Mouse (Mus musculus) cerebellum, adult 11-12 months (tissue): ENCODE data around the gene Olfr823.
"Not testable (repeated sequence)": the region's sequence is repeated elsewhere in the genome, so short reads cannot be mapped to it uniquely, and the experiment has no call there.

Experiments
- DNase-seq: peaks from one replicate; pipeline ENCODE4 v3.0.0; 2022

The Olfr823 gene

DNA sequence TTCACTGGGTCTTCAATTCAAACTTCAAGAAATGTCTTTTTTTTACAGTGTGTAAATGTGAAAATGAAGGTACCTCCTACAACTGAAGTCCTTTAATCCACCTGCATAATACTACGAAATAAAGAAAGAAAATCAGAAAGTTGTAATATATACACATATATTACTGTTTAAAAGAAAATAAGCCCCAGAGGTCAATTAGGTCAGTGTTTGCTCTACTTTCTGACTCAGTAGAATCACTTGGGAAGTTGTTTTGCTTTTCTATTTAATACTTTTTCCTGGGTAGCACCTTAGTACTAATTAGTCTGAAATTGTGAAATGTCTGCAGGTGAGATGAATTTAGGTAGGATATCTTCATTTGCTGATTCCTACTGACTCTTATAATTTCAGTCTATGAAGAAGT is at the start of gene Olfr823:
TSS of gene Olfr823 (minus strand) at position 101 of the 400 bp plus-strand sequence.
- not testable (repeated sequence) for DNase-seq

DNA sequence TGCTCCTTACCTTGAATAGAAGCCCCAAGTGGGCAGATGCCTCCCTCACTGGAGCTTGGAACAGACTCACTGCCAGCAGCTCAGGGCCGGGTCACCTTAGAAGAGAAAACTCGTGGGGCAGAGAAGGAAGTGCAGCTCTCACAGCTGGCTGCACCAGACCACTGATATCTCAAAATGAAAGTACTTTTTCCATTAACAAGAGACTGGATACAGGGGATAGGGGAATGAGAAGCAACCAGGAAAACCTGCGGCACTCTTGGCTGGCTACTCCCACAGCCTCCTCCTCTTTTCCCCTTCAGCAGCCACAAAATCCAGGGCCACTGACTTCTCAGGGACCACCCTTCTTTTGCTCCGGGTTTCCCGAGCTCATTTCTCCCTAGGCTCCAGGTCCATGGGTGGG is 28.9 kb upstream of the Olfr823 start:
- no peak for DNase-seq

DNA sequence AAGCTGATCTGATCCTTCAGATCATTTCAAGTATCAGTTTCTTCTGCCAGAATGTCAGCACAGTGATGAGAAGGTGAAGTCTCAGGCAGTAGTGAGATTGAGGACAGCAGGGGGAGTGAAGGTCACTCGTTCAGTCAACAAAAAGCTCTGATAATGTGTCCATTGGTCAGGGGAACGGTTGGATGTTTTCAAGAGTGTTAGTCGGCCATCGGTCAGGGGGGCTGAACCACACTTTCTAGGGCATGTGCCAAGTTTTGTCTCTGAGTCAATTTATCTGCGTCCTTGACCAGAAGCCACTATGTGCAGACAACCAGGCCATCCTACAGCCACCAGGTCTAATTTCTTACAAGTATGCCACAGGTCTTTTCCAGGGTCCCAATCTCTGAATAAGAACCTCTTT is 27.3 kb upstream of the Olfr823 start:
- not testable (repeated sequence) for DNase-seq

DNA sequence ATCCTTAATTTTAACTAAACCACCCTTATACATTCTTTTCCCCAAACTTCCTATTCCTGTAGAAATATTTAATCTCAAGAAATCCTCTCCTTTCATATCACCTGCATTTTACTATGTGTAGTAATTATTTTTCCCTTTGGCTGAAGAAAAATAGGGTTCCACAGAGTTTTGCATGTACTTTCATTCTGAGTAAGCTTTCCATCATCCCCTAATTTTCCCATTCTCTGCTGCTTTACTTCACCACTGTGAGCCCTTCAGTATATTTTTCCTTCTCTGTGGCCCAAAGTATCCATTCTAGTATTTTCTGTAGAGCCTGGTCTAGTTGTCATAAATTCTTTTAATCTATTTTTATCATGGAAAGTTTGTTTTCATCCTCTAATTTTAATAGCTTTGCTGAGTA is 19.6 kb upstream of the Olfr823 start:
- no peak for DNase-seq

DNA sequence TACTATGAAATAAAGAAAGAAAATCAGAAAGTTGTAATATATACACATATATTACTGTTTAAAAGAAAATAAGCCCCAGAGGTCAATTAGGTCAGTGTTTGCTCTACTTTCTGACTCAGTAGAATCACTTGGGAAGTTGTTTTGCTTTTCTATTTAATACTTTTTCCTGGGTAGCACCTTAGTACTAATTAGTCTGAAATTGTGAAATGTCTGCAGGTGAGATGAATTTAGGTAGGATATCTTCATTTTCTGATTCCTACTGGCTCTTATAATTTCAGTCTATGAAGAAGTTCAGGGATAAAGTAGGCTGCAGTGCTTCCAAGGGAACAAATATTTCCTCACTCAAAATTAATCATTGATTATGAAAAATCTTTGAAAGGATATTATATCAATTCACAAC is 14.7 kb upstream of the Olfr823 start, which contains the start of gene Olfr824:
TSS of gene Olfr824 (minus strand) at position 101 of the 400 bp plus-strand sequence.
- DNase-seq, result not testable (repeated sequence)

DNA sequence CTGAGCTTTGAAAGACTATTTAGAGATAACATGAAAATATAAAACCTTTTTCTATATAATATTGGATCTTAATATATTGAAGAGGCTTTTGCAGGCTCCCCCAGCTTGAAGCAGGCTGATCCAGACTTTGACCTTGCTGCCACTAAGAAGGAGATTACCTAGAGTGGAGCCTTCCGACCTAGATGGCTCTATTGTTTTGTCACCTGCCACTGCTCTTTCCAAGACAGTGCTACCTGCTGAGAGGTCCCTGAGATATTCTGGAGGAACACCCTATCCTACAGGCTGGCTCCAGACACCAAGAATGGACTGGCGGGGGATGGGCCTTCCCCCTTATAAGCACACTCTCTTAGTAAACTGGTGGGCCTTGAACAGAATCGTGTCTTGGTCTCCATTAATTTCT is 862 bp upstream of the Olfr823 start:
- DNase-seq, result not testable (repeated sequence)

DNA sequence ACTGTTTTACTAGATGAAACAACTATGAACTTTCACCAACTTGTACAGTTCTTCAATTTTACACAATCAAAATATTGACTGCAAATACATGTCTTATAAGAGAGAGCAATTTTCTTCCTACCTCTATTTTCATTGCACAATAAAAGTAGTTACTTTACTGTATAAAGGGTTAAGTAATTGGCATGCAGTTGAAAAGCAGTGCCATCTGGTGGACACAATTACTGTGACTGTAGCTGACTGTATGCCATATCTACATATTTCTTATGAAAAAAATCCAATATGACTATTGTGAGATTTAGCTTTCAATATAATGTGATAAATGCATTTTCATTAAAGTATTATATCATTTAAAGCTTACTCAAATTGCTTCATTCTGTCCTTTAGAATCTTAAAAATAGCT is 19.1 kb downstream of the Olfr823 start:
- DNase-seq, result no peak

DNA sequence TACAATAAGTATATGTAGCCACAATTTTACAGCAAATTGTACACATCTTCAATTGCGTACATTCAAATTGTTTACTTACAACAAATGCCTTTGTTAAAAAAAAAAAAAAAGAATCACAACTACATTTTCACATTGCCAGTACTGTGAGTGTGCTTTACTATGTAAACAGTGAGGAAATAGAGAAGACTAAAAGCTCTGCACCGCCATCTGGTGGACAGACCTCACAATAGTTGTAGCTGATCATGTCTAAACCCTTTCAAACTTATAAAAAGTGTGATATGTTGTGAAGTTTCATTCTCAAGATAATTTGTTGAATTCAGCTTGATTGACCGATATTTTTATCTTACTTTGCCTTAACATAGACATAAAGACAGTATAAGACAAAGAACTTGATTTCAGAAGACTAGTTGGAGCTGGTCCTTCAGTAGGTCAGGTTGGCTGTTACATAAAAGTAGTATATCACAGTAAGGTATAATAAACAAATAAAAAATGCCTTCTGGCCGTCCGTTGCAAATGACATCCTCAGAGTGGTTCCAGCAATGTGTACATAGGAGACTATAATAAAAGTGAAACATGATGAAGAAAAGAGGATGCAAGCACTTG is 22.2 kb downstream of the Olfr823 start:
- no peak for DNase-seq

DNA sequence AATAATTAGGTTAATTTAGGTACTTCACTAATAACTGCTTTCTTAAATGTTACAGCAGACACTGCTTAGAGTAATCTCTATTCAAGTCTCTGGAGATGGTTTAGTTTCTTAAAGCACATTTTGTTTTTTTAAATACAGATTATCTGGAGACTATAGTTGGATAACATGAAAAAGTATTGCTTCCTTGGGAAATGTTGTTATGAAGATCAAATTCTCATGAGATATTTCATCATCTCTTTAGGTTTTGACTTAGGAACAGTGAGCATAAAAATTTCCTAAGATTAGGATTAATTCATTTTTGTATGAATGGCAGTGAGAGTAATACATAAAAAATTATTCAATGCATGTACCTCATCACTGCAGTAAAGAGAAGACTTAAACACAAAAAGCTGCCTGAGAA is 44.3 kb downstream of the Olfr823 start, which contains the start of gene Olfr822:
TSS of gene Olfr822 (plus strand) at position 301 of the 400 bp plus-strand sequence.
- no peak for DNase-seq
